Mouse (Mus musculus): ENCODE results near the gene Gabpb2. TPM values are rescaled to one million over a fixed set of nuclear protein-coding genes. Genes with fewer than 3 reads are reported as not detected.

Gene Gabpb2
- total RNA-seq (2014; rRNA removed) (6.5 and 7.6 TPM in 2 replicates), polyA plus RNA-seq (2015; fragmentation: Nextera tagmentation; extraction: Ambion mirVana) (1.5 and 1.6 TPM in 2 replicates)

- ATAC-seq (ENCODE audit: low FRiP score) (peak; percentile 91), DNase-seq (ENCODE audit: low spot score) (peak; percentile 93)
- peak within 1 kb of the TSS; percentile 63 for H3K4me3 ChIP-seq (ENCODE audit: low read depth, low read length)
- H3K4me1 ChIP-seq (ENCODE audit: insufficient read depth, low read length), result no peaks in the 10 kb centered on the region
- peak within 1 kb of the TSS; percentile 96 for H3K27ac ChIP-seq (ENCODE audit: low read depth, low read length)
- peaks cover 21% of the 10 kb centered on the region; the same call in 1 of the 2 replicates for H3K36me3 ChIP-seq (ENCODE audit: insufficient read depth, low read length)
- peak within 1 kb of the TSS; percentile 87 for H3K9ac ChIP-seq (replicated peaks; ENCODE audit: low read length, poor library complexity, severe bottlenecking)
- H3K4me2 ChIP-seq (ENCODE audit: low read depth, low read length, poor library complexity, severe bottlenecking), result peak within 1 kb of the TSS; percentile 67
- under 1% methylated on average over 52 of the region's 56 CpGs for WGBS
- no peaks in the 10 kb centered on the region for H3K27me3 ChIP-seq (ENCODE audit: insufficient read depth, low read length)
- no peaks in the 10 kb centered on the region for H3K9me3 ChIP-seq (ENCODE audit: low read length)
- peak; percentile 82 for TF ChIP-seq CTCF (IDR thresholded peaks at IDR 0.05)
Observed at GRCm38 (mm10) chr3:95217255-95218134, at the start of gene Gabpb2. Gene Gabpb2 (minus strand): TSS chr3:95217916.

- no peaks in the 10 kb centered on the region for H3K27me3 ChIP-seq (ENCODE audit: insufficient read depth, low read length)
- H3K4me3 ChIP-seq (ENCODE audit: low read depth, low read length), result no peak overlapping the region
- no peak for DNase-seq (ENCODE audit: low spot score)
- no peak for TF ChIP-seq CTCF (IDR thresholded peaks at IDR 0.05)
- H3K4me2 ChIP-seq (ENCODE audit: low read depth, low read length, poor library complexity, severe bottlenecking), result no peak overlapping the region
- no peak for ATAC-seq (ENCODE audit: low FRiP score)
- 97% methylated on average over 3 of the region's 3 CpGs for WGBS
- peaks cover 55% of the 10 kb centered on the region for H3K36me3 ChIP-seq (ENCODE audit: insufficient read depth, low read length)
- H3K9ac ChIP-seq (replicated peaks; ENCODE audit: low read length, poor library complexity, severe bottlenecking), result no peak overlapping the region
- no peaks in the 10 kb centered on the region for H3K9me3 ChIP-seq (ENCODE audit: low read length)
- no peak overlapping the region for H3K27ac ChIP-seq (ENCODE audit: low read depth, low read length)
- no peaks in the 10 kb centered on the region for H3K4me1 ChIP-seq (ENCODE audit: insufficient read depth, low read length)
Observed at GRCm38 (mm10) chr3:95266052-95266451, 48.3 kb upstream of the Gabpb2 start.

GRCm38 (mm10) chr3:95264724-95265123, 47.0 kb upstream of the Gabpb2 start:
- H3K4me2 ChIP-seq (ENCODE audit: low read depth, low read length, poor library complexity, severe bottlenecking), result no peak overlapping the region
- TF ChIP-seq CTCF (IDR thresholded peaks at IDR 0.05), result no peak
- no peaks in the 10 kb centered on the region for H3K4me1 ChIP-seq (ENCODE audit: insufficient read depth, low read length)
- ATAC-seq (ENCODE audit: low FRiP score) (no peak), DNase-seq (ENCODE audit: low spot score) (no peak)
- no peak overlapping the region for H3K4me3 ChIP-seq (ENCODE audit: low read depth, low read length)
- 69% methylated on average over 1 of the region's 1 CpGs for WGBS
- peaks cover 58% of the 10 kb centered on the region for H3K36me3 ChIP-seq (ENCODE audit: insufficient read depth, low read length)
- H3K27ac ChIP-seq (ENCODE audit: low read depth, low read length), result no peak overlapping the region
- H3K27me3 ChIP-seq (ENCODE audit: insufficient read depth, low read length), result no peaks in the 10 kb centered on the region
- H3K9ac ChIP-seq (replicated peaks; ENCODE audit: low read length, poor library complexity, severe bottlenecking), result no peak overlapping the region
- H3K9me3 ChIP-seq (ENCODE audit: low read length), result no peaks in the 10 kb centered on the region

- 47% methylated on average over 11 of the region's 11 CpGs for WGBS
- Histone ChIP-seq H3K9me3 (ENCODE audit: low read length) (no peaks in the 10 kb centered on the region), H3K27ac (ENCODE audit: low read depth, low read length) (no peak overlapping the region), H3K27me3 (ENCODE audit: insufficient read depth, low read length) (no peaks in the 10 kb centered on the region), H3K4me2 (ENCODE audit: low read depth, low read length, poor library complexity, severe bottlenecking) (no peak overlapping the region), H3K4me3 (ENCODE audit: low read depth, low read length) (no peak overlapping the region), H3K4me1 (ENCODE audit: insufficient read depth, low read length) (no peaks in the 10 kb centered on the region), H3K36me3 (ENCODE audit: insufficient read depth, low read length) (peaks cover 59% of the 10 kb centered on the region), H3K9ac (replicated peaks; ENCODE audit: low read length, poor library complexity, severe bottlenecking) (no peak overlapping the region)
- peak; percentile 67 for TF ChIP-seq CTCF (IDR thresholded peaks at IDR 0.05)
- ATAC-seq (ENCODE audit: low FRiP score) (no peak), DNase-seq (ENCODE audit: low spot score) (peak; percentile 41)
Observed at GRCm38 (mm10) chr3:95263089-95263739, 45.5 kb upstream of the Gabpb2 start.

GRCm38 (mm10) chr3:95261975-95262374, 44.3 kb upstream of the Gabpb2 start:
- DNase-seq (ENCODE audit: low spot score), result no peak
- Histone ChIP-seq H3K9me3 (ENCODE audit: low read length) (no peaks in the 10 kb centered on the region), H3K36me3 (ENCODE audit: insufficient read depth, low read length) (peaks cover 60% of the 10 kb centered on the region), H3K4me1 (ENCODE audit: insufficient read depth, low read length) (no peaks in the 10 kb centered on the region), H3K27me3 (ENCODE audit: insufficient read depth, low read length) (no peaks in the 10 kb centered on the region), H3K9ac (replicated peaks; ENCODE audit: low read length, poor library complexity, severe bottlenecking) (no peak overlapping the region), H3K27ac (ENCODE audit: low read depth, low read length) (no peak overlapping the region), H3K4me2 (ENCODE audit: low read depth, low read length, poor library complexity, severe bottlenecking) (no peak overlapping the region), H3K4me3 (ENCODE audit: low read depth, low read length) (no peak overlapping the region)
- TF ChIP-seq CTCF (IDR thresholded peaks at IDR 0.05), result no peak
- WGBS, result 94% methylated on average over 4 of the region's 4 CpGs
- no peak for ATAC-seq (ENCODE audit: low FRiP score)

GRCm38 (mm10) chr3:95256931-95257330, 39.2 kb upstream of the Gabpb2 start:
- Histone ChIP-seq H3K4me1 (ENCODE audit: insufficient read depth, low read length) (no peaks in the 10 kb centered on the region), H3K27me3 (ENCODE audit: insufficient read depth, low read length) (no peaks in the 10 kb centered on the region), H3K27ac (ENCODE audit: low read depth, low read length) (no peak overlapping the region), H3K4me2 (ENCODE audit: low read depth, low read length, poor library complexity, severe bottlenecking) (no peak overlapping the region), H3K4me3 (ENCODE audit: low read depth, low read length) (no peak overlapping the region), H3K36me3 (ENCODE audit: insufficient read depth, low read length) (peaks cover 67% of the 10 kb centered on the region), H3K9ac (replicated peaks; ENCODE audit: low read length, poor library complexity, severe bottlenecking) (no peak overlapping the region), H3K9me3 (ENCODE audit: low read length) (no peaks in the 10 kb centered on the region)
- ATAC-seq (ENCODE audit: low FRiP score) (no peak), DNase-seq (ENCODE audit: low spot score) (no peak)
- TF ChIP-seq CTCF (IDR thresholded peaks at IDR 0.05), result no peak
- 89% methylated on average over 5 of the region's 5 CpGs for WGBS
